ENCODE assay signal across 10 mouse cellular contexts in the genomic region with DNA sequence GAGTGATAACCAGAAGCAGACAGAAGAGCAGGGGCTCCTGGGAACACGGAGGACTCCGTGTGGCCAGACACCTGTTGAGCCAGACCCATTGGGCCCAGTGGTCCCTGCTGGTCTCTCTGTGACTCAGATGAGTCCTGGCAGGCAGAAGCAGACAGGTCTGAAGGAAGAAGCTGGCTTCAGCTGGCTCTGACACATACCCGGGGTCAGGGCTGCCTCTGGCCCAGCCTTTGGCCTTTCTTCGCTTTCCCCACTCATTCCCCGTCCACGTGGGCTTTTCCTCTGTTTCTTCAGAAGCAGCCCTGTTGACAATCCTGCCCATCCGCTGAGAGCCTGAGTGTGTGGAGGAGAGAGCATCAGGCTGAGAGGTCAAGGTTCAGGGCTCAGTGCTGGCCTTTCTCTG. TPM values are rescaled to one million over a fixed set of nuclear protein-coding genes. Genes with fewer than 3 reads are reported as not detected.
DNase-seq lines count a peak whose midpoint lies in the region; ATAC-seq and TF ChIP-seq lines count a peak whose summit lies in the region.
"Had no signal": no experiment of that assay in that cellular context is flagged by ENCODE, and none has a peak within 500 bp of the region (broad histone marks: within the 10 kb centered on the region; RNA-seq: fewer than 3 reads in every experiment).

No protein-coding gene starts in this region.

- H3K27me3 ChIP-seq in hindbrain, embryonic 10.5 days (ENCODE audit: insufficient read depth, poor library complexity, severe bottlenecking) = no peaks in the 10 kb centered on the region
- no peaks in the 10 kb centered on the region for H3K27me3 ChIP-seq in hindbrain, postnatal 0 days (ENCODE audit: insufficient read depth, low read length)
- no peaks in the 10 kb centered on the region for H3K27me3 ChIP-seq in ES-Bruce4 (ENCODE audit: control insufficient read depth, insufficient read depth, low read length, poor library complexity, severe bottlenecking)
- H3K27me3 ChIP-seq in embryonic facial prominence, embryonic 15.5 days = no peaks in the 10 kb centered on the region

- no peaks in the 10 kb centered on the region for H3K36me3 ChIP-seq in hindbrain, embryonic 10.5 days
- H3K36me3 ChIP-seq in hindbrain, postnatal 0 days (ENCODE audit: insufficient read depth, low read length) = no peaks in the 10 kb centered on the region
- H3K36me3 ChIP-seq in ES-Bruce4 (ENCODE audit: control insufficient read depth, insufficient read depth, low read length, poor library complexity, severe bottlenecking) = no peaks in the 10 kb centered on the region
- H3K36me3 ChIP-seq in embryonic facial prominence, embryonic 15.5 days = no peaks in the 10 kb centered on the region

- no peak overlapping the region for H3K9ac ChIP-seq in hindbrain, postnatal 0 days (replicated peaks; ENCODE audit: low read length)
- peak overlapping the region; percentile 41 for H3K9ac ChIP-seq in ES-Bruce4 (ENCODE audit: low read depth, poor library complexity, severe bottlenecking)
- no peak overlapping the region for H3K9ac ChIP-seq in embryonic facial prominence, embryonic 15.5 days

- TF ChIP-seq EP300 in ES-Bruce4 (IDR thresholded peaks at IDR 0.05; ENCODE audit: insufficient read depth, low read depth, low read length) = no peak

- no peak for ATAC-seq in hindbrain, postnatal 0 days
- ATAC-seq in embryonic facial prominence, embryonic 15.5 days (ENCODE audit: insufficient number of reproducible peaks, low FRiP score, low TSS enrichment, low read depth) = no peak

- 56% methylated on average over 7 of the region's 7 CpGs for WGBS in hindbrain, embryonic 10.5 days
- WGBS in hindbrain, postnatal 0 days = 61% methylated on average over 7 of the region's 7 CpGs
- 47% methylated on average over 7 of the region's 7 CpGs for WGBS in embryonic facial prominence, embryonic 15.5 days

- H3K27ac ChIP-seq in hindbrain, embryonic 10.5 days = 0 out of 2 replicates have a peak overlapping the region, but pooled peaks have one; percentile 24
- H3K27ac ChIP-seq in hindbrain, postnatal 0 days = no peak overlapping the region
- no peak overlapping the region for H3K27ac ChIP-seq in ES-Bruce4 (ENCODE audit: insufficient read depth, low read length)
- peak overlapping the region; percentile 52 for H3K27ac ChIP-seq in embryonic facial prominence, embryonic 15.5 days (replicated peaks)

- TF ChIP-seq POLR2A in ES-Bruce4 (IDR thresholded peaks at IDR 0.05; ENCODE audit: insufficient read depth, low read length) = no peak

- H3K4me2 ChIP-seq in hindbrain, postnatal 0 days (ENCODE audit: low read depth, low read length) = no peak overlapping the region
- no peak overlapping the region for H3K4me2 ChIP-seq in embryonic facial prominence, embryonic 15.5 days (replicated peaks)

- peaks cover 19% of the 10 kb centered on the region for H3K4me1 ChIP-seq in hindbrain, embryonic 10.5 days (replicated peaks)
- no peaks in the 10 kb centered on the region for H3K4me1 ChIP-seq in hindbrain, postnatal 0 days (ENCODE audit: insufficient read depth, low read length)
- H3K4me1 ChIP-seq in ES-Bruce4 (ENCODE audit: control insufficient read depth, insufficient read depth, low read length) = peaks cover 2% of the 10 kb centered on the region
- H3K4me1 ChIP-seq in embryonic facial prominence, embryonic 15.5 days = peaks cover 12% of the 10 kb centered on the region

- H3K9me3 ChIP-seq in hindbrain, embryonic 10.5 days = no peaks in the 10 kb centered on the region
- H3K9me3 ChIP-seq in hindbrain, postnatal 0 days (ENCODE audit: low read length) = no peaks in the 10 kb centered on the region
- H3K9me3 ChIP-seq in ES-Bruce4 (replicated peaks; ENCODE audit: control insufficient read depth, insufficient read depth, low read length, poor library complexity, severe bottlenecking) = no peaks in the 10 kb centered on the region
- no peaks in the 10 kb centered on the region for H3K9me3 ChIP-seq in embryonic facial prominence, embryonic 15.5 days (replicated peaks)

- DNase-seq in adrenal gland, adult 2 months = peak; percentile 77
- DNase-seq in adrenal gland, adult 18-20 months (ENCODE audit: low spot score in 2 of 2) = no peak
- DNase-seq in hindbrain, embryonic 10.5 days (ENCODE audit: low spot score) = no peak
- DNase-seq in hindbrain, postnatal 0 days (ENCODE audit: low spot score) = no peak
- no peak for DNase-seq in neural tube, embryonic 10.5 days (ENCODE audit: extremely low spot score, low spot score)
- no peak for DNase-seq in thymus, postnatal 0 days (ENCODE audit: low spot score)
- DNase-seq: cerebellum, adult 2 months; right cerebral cortex, postnatal 25 days had no signal

- TF ChIP-seq CTCF in hindbrain, postnatal 0 days (IDR thresholded peaks at IDR 0.05; ENCODE audit: low read depth) = no peak
- no peak for TF ChIP-seq CTCF in ES-Bruce4 (IDR thresholded peaks at IDR 0.05; ENCODE audit: low read depth, low read length)

- no peak overlapping the region for H3K4me3 ChIP-seq in hindbrain, embryonic 10.5 days
- no peak overlapping the region for H3K4me3 ChIP-seq in hindbrain, postnatal 0 days (ENCODE audit: low read length)
- H3K4me3 ChIP-seq in ES-Bruce4 (ENCODE audit: low read depth, low read length) = no peak overlapping the region
- H3K4me3 ChIP-seq in embryonic facial prominence, embryonic 15.5 days (replicated peaks) = no peak overlapping the region

RNA-seq across cellular contexts. Expression of a gene that starts 36.0 kb away (rescaled TPM):
- total RNA-seq in adrenal gland, adult 2 months (2021) = 100 to 1,000 TPM; 208 to 296 TPM
- polyA plus RNA-seq in adrenal gland, adult 2 months (2012; rRNA removed) = 332 and 340 TPM in 2 replicates
- total RNA-seq in adrenal gland, adult 18-20 months (2021) = 100 to 1,000 TPM; 170 to 250 TPM
- polyA plus RNA-seq in hindbrain, embryonic 10.5 days (2016; fragmentation: Nextera tagmentation; extraction: Ambion mirVana) = 22.3 and 31.1 TPM in 2 replicates
- total RNA-seq in hindbrain, postnatal 0 days (2014; rRNA removed) = 13.2 and 20.1 TPM in 2 replicates
- 33.9 and 34.8 TPM in 2 replicates for polyA plus RNA-seq in hindbrain, postnatal 0 days (2015; fragmentation: Nextera tagmentation; extraction: Ambion mirVana)
- 20.0 and 21.2 TPM in 2 replicates for polyA plus RNA-seq in ES-Bruce4 (2011; ENCODE audit: insufficient read depth, insufficient read length, low read depth, missing spikeins)
- polyA plus RNA-seq in embryonic facial prominence, embryonic 15.5 days (2015; fragmentation: Nextera tagmentation; extraction: Ambion mirVana) = 37.8 and 38.1 TPM in 2 replicates
- polyA plus RNA-seq in thymus, postnatal 0 days (2015; fragmentation: Nextera tagmentation; extraction: Ambion mirVana) = 21.6 and 23.9 TPM in 2 replicates

Comparison
In these comparisons a context has a peak if more than half of its experiments do, and no peak if none do; other contexts are left out.
1. H3K27ac ChIP-seq: peak in hindbrain, embryonic 10.5 days (single experiment) and embryonic facial prominence, embryonic 15.5 days (single experiment); none in hindbrain, postnatal 0 days (single experiment) and ES-Bruce4 (single experiment).